Mouse (Mus musculus) small intestine, adult 2 months (tissue): ENCODE data around the gene Suclg1.

Experiments used
- CTCF ChIP-seq: fragments of 200-500 bp; IDR thresholded peaks from 2 replicates; pipeline ENCODE4 v1.5.1; 2012; ENCODE audit warnings: low read depth, mild to moderate bottlenecking, control low read depth, inconsistent platforms, low read length, moderate library complexity, mixed read lengths; ENCODE audit not compliant: insufficient replicate concordance, insufficient read length; ENCODE audit errors: extremely low read depth
- POLR2A ChIP-seq: fragments of 200-500 bp; IDR thresholded peaks from 2 replicates; pipeline ENCODE4 v1.6.1; 2012; ENCODE audit warnings: low read depth, mild to moderate bottlenecking, control low read depth, inconsistent platforms, low read length, moderate library complexity

DNA sequence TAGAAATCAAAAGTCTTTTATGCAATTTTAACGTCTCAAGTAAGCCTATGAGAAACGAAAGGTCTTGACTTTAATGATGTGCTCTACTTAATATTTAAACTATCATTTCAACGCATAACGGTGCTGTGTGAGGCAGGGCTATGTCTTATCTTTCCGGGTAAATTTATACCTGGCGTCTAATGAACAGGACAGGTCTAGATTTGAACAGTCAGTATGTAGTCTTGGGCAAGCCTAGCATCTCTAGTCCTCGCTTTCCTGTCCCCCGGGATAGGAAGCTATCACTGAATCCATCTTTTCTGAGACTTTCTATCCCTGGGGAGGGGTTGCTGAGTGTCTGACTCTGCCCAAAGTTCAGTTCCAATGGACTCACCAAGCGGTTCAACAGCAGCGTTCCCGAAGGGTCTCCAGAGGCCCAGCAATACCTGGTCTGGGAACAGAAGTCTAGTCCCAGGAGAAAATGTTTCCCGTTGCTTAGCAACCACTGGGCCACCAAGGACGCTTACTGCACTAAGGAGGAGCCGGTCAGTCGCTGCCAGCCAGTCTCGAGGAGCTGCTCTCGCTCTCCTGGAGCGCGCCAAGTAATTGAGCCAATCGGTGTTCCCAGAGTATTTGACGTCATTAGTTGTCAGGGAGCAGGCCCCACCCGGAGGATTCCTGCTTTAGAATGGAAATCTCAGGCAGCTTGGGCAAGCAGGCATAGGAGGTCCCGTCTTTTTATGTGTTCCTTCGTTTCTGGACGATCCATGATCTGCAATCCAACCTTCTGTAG, 26.8 kb upstream of the Suclg1 start, which contains the start of gene Dnah6:
- no peak for TF ChIP-seq CTCF
- TF ChIP-seq POLR2A, result no peak
